Mouse (Mus musculus): ENCODE data around the gene Paics. TPM values are rescaled to one million over a fixed set of nuclear protein-coding genes. Genes with fewer than 3 reads are reported as not detected.
"Not testable (repeated sequence)": the region's sequence is repeated elsewhere in the genome, so short reads cannot be mapped to it uniquely, and the experiment has no call there.

Gene Paics
- polyA plus RNA-seq, 1 experiment from 2014 or later: 378 TPM

DNA sequence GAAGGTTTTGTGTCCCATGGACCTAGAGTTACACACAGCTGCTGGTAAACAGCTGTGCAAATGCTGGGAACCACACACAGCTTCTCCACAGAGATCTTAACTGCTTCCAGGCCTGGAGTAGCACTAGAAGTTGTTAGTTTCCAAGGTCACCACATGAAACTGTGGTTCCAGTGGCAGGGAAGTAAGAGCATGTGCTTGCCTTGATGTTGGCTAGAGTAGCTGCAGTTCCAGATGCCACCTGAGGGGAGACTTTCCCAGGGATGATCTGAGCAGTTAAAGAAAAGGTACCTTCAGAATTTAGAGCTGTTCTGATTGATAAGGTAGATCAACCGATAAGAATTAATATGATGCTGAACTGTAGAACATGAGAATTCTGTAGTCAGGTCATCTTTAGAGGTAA lies 6.8 kb downstream of the Paics start:
- Histone ChIP-seq H3K27me3 (ENCODE audit: control insufficient read depth, insufficient read depth, low read length) (no peaks in the 10 kb centered on the region), H3K36me3 (ENCODE audit: control insufficient read depth, insufficient read depth, low read length) (peaks cover 12% of the 10 kb centered on the region), H3K9me3 (ENCODE audit: control insufficient read depth, low read length) (no peaks in the 10 kb centered on the region), H3K27ac (ENCODE audit: low read depth, low read length) (no peak overlapping the region), H3K4me3 (ENCODE audit: low read depth, low read length) (no peak overlapping the region), H3K4me1 (ENCODE audit: control insufficient read depth, insufficient read depth, low read length) (no peaks in the 10 kb centered on the region; the same call in 1 of the 2 replicates), H3K9ac (ENCODE audit: low read length) (no peak overlapping the region), H3K4me2 (ENCODE audit: low read depth) (no peak overlapping the region)
- WGBS: 100% methylated on average over 1 of the region's 1 CpGs
- ATAC-seq (ENCODE audit: insufficient read depth, low FRiP score, low TSS enrichment) (no peak), DNase-seq (ENCODE audit: low spot score) (no peak)

- H3K4me2 ChIP-seq (ENCODE audit: low read depth): no peak overlapping the region
- H3K9ac ChIP-seq (ENCODE audit: low read length): no peak overlapping the region
- no peaks in the 10 kb centered on the region for H3K9me3 ChIP-seq (ENCODE audit: control insufficient read depth, low read length)
- 89% methylated on average over 5 of the region's 5 CpGs for WGBS
- H3K27me3 ChIP-seq (ENCODE audit: control insufficient read depth, insufficient read depth, low read length): no peaks in the 10 kb centered on the region
- peaks cover 12% of the 10 kb centered on the region for H3K36me3 ChIP-seq (ENCODE audit: control insufficient read depth, insufficient read depth, low read length)
- H3K4me3 ChIP-seq (ENCODE audit: low read depth, low read length): no peak overlapping the region
- no peaks in the 10 kb centered on the region for H3K4me1 ChIP-seq (ENCODE audit: control insufficient read depth, insufficient read depth, low read length)
- no peak overlapping the region for H3K27ac ChIP-seq (ENCODE audit: low read depth, low read length)
- DNase-seq (ENCODE audit: low spot score) (no peak), ATAC-seq (ENCODE audit: insufficient read depth, low FRiP score, low TSS enrichment) (no peak)
These were observed 8.5 kb downstream of the Paics start for GRCm38 (mm10) chr5:76959587-76959986.

DNA sequence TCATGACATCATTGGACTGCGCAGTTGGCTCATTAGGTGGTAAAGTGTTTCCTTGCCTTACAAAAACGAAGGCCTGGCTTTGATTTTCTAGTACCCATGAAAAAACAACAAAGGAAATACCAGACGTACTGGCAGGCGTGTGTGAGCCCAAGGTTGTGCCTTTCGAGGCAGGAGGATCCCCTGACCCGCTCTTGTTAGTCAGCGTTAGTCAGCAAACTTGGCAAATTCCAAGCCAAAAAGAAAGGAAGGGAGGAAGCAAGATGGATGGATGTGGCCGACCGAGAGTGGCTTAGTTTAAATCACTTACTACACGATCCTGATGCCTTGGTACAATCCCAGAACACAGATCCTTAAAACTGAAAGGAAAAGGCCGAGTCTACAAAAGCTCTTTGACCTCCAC lies 11.4 kb downstream of the Paics start:
- H3K4me1 ChIP-seq (ENCODE audit: control insufficient read depth, insufficient read depth, low read length): no peaks in the 10 kb centered on the region
- H3K4me2 ChIP-seq (ENCODE audit: low read depth): no peak overlapping the region
- peaks cover 17% of the 10 kb centered on the region for H3K36me3 ChIP-seq (ENCODE audit: control insufficient read depth, insufficient read depth, low read length)
- WGBS: 77% methylated on average over 11 of the region's 11 CpGs
- DNase-seq (ENCODE audit: low spot score) (no peak), ATAC-seq (ENCODE audit: insufficient read depth, low FRiP score, low TSS enrichment) (no peak)
- H3K27ac ChIP-seq (ENCODE audit: low read depth, low read length): no peak overlapping the region
- H3K27me3 ChIP-seq (ENCODE audit: control insufficient read depth, insufficient read depth, low read length): no peaks in the 10 kb centered on the region
- H3K9me3 ChIP-seq (ENCODE audit: control insufficient read depth, low read length): no peaks in the 10 kb centered on the region
- no peak overlapping the region for H3K4me3 ChIP-seq (ENCODE audit: low read depth, low read length)
- no peak overlapping the region for H3K9ac ChIP-seq (ENCODE audit: low read length)

DNA sequence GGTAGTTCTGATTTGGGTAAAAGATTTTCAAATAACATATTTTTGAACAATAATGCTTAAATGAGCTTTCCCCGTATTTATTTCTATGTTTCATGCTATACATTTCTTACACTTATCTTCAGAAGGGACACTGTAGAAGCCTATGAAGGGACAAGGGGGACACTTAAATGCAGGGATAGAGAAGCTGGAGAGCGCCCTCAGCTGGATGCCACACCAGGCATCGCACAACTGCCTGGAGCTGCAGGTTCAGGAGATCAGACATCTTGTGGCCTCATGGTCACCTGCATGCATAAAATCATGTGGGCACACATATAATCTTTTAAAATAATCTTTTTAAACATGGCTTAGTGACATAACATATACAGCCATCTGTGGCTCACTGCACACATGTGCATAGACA lies 13.5 kb downstream of the Paics start:
- no peaks in the 10 kb centered on the region for H3K4me1 ChIP-seq (ENCODE audit: control insufficient read depth, insufficient read depth, low read length)
- no peak overlapping the region for H3K4me3 ChIP-seq (ENCODE audit: low read depth, low read length)
- no peaks in the 10 kb centered on the region for H3K9me3 ChIP-seq (ENCODE audit: control insufficient read depth, low read length)
- ATAC-seq (ENCODE audit: insufficient read depth, low FRiP score, low TSS enrichment) (no peak), DNase-seq (ENCODE audit: low spot score) (no peak)
- peaks cover 13% of the 10 kb centered on the region for H3K36me3 ChIP-seq (ENCODE audit: control insufficient read depth, insufficient read depth, low read length)
- no peak overlapping the region for H3K9ac ChIP-seq (ENCODE audit: low read length)
- H3K27ac ChIP-seq (ENCODE audit: low read depth, low read length): no peak overlapping the region
- no peaks in the 10 kb centered on the region for H3K27me3 ChIP-seq (ENCODE audit: control insufficient read depth, insufficient read depth, low read length)
- WGBS: 94% methylated on average over 3 of the region's 3 CpGs
- no peak overlapping the region for H3K4me2 ChIP-seq (ENCODE audit: low read depth)

GRCm38 (mm10) chr5:76969250-76969649 lies 18.1 kb downstream of the Paics start:
- Histone ChIP-seq H3K9ac (ENCODE audit: low read length) (no peak overlapping the region), H3K27ac (ENCODE audit: low read depth, low read length) (no peak overlapping the region), H3K4me3 (ENCODE audit: low read depth, low read length) (no peak overlapping the region), H3K27me3 (ENCODE audit: control insufficient read depth, insufficient read depth, low read length) (no peaks in the 10 kb centered on the region), H3K4me2 (ENCODE audit: low read depth) (no peak overlapping the region), H3K36me3 (ENCODE audit: control insufficient read depth, insufficient read depth, low read length) (peaks cover 11% of the 10 kb centered on the region), H3K9me3 (ENCODE audit: control insufficient read depth, low read length) (no peaks in the 10 kb centered on the region), H3K4me1 (ENCODE audit: control insufficient read depth, insufficient read depth, low read length) (0 out of 2 replicates have a peak, but pooled peaks cover 4% of the 10 kb centered on the region)
- ATAC-seq (ENCODE audit: insufficient read depth, low FRiP score, low TSS enrichment) (no peak), DNase-seq (ENCODE audit: low spot score) (no peak)
- WGBS: 89% methylated on average over 5 of the region's 5 CpGs

DNA sequence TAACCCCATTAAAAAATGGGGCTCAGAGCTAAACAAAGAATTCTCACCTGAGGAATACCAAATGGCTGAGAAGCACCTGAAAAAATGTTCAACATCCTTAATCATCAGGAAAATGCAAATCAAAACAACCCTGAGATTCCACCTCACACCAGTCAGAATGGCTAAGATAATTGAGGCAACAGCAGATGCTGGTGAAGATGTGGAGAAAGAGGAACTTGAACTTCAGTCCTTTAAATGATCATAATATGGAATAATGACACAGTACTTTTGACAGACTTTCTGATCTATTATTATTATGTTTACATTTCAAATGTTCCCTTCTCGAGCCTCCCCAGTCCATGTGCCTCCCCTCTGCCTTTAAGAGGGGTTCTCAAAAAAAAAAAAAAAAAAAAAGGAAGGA lies 20.0 kb downstream of the Paics start:
- not testable (repeated sequence) for DNase-seq (ENCODE audit: low spot score); H3K4me3 ChIP-seq (ENCODE audit: low read depth, low read length); H3K36me3 ChIP-seq (ENCODE audit: control insufficient read depth, insufficient read depth, low read length); H3K9ac ChIP-seq (ENCODE audit: low read length); H3K27me3 ChIP-seq (ENCODE audit: control insufficient read depth, insufficient read depth, low read length); ATAC-seq (ENCODE audit: insufficient read depth, low FRiP score, low TSS enrichment); H3K4me1 ChIP-seq (ENCODE audit: control insufficient read depth, insufficient read depth, low read length); H3K4me2 ChIP-seq (ENCODE audit: low read depth); H3K27ac ChIP-seq (ENCODE audit: low read depth, low read length); H3K9me3 ChIP-seq (ENCODE audit: control insufficient read depth, low read length)
- WGBS: 80% methylated on average over 1 of the region's 1 CpGs

- ATAC-seq (ENCODE audit: insufficient read depth, low FRiP score, low TSS enrichment): no peak
- 68% methylated on average over 3 of the region's 3 CpGs for WGBS
- 0 out of 2 replicates have a peak, but pooled peaks cover 6% of the 10 kb centered on the region for H3K4me1 ChIP-seq (ENCODE audit: control insufficient read depth, insufficient read depth, low read length)
- no peak overlapping the region for H3K27ac ChIP-seq (ENCODE audit: low read depth, low read length)
- H3K4me3 ChIP-seq (ENCODE audit: low read depth, low read length): no peak overlapping the region
- H3K27me3 ChIP-seq (ENCODE audit: control insufficient read depth, insufficient read depth, low read length): no peaks in the 10 kb centered on the region
- no peak overlapping the region for H3K9ac ChIP-seq (ENCODE audit: low read length)
- peak overlapping the region; percentile 92 for H3K4me2 ChIP-seq (ENCODE audit: low read depth)
- peaks cover 5% of the 10 kb centered on the region; the same call in 1 of the 2 replicates for H3K36me3 ChIP-seq (ENCODE audit: control insufficient read depth, insufficient read depth, low read length)
- no peaks in the 10 kb centered on the region for H3K9me3 ChIP-seq (ENCODE audit: control insufficient read depth, low read length)
- no peak for DNase-seq (ENCODE audit: low spot score)
These were observed 22.4 kb downstream of the Paics start for GRCm38 (mm10) chr5:76973488-76973887.

GRCm38 (mm10) chr5:76974207-76974553 lies 23.1 kb downstream of the Paics start:
- Histone ChIP-seq H3K4me3 (ENCODE audit: low read depth, low read length) (peak overlapping the region; percentile 91), H3K4me2 (ENCODE audit: low read depth) (peak overlapping the region; percentile 92), H3K9me3 (ENCODE audit: control insufficient read depth, low read length) (no peaks in the 10 kb centered on the region), H3K27ac (ENCODE audit: low read depth, low read length) (no peak overlapping the region), H3K27me3 (ENCODE audit: control insufficient read depth, insufficient read depth, low read length) (no peaks in the 10 kb centered on the region), H3K4me1 (ENCODE audit: control insufficient read depth, insufficient read depth, low read length) (0 out of 2 replicates have a peak, but pooled peaks cover 6% of the 10 kb centered on the region), H3K36me3 (ENCODE audit: control insufficient read depth, insufficient read depth, low read length) (peaks cover 5% of the 10 kb centered on the region; the same call in 1 of the 2 replicates), H3K9ac (ENCODE audit: low read length) (peak overlapping the region; percentile 86)
- ATAC-seq (ENCODE audit: insufficient read depth, low FRiP score, low TSS enrichment): peak; percentile 8; the same call in 1 of the 2 replicates
- WGBS: 3% methylated on average over 17 of the region's 17 CpGs
- no peak for DNase-seq (ENCODE audit: low spot score)

DNA sequence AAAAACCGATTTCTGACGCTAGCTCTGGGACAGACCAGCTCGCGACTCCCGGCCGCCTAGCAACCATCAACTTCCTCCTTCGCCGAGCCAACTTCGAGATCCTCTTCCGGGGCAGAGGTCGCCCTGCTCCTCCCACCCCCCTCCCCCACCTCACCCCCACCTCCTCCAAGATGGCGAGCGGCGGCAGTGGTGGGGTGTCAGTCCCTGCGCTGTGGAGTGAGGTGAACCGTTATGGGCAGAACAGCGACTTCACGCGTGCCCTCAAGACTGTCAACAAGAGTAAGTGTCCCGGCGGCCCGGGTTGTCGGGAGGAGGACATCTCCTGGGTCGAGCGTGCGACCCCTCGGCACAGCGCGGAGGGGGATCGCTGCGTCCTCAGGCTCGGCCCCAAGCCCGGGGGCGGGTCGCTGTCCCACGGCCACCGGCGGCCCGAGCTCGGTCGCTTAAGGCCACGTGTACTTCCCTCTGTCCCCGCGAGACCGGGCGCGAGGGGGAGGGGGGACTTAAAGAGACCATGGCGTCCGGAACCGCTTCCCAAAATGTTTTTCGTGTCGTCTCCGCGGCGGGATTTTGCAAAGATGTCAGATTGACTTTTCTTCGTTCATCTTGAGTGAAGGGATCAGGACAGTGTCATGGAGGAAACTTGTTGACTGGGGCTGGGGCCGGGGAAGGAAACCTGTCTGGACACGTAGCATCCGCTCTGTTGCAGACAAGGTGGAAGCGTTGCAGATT lies 23.6 kb downstream of the Paics start, which contains the start of gene Srp72:
Gene Srp72 (plus strand): TSS at position 130 of the 732 bp plus-strand sequence.
- H3K27ac ChIP-seq (ENCODE audit: low read depth, low read length): peak within 1 kb of the TSS; percentile 75
- 0 out of 2 replicates have a peak, but pooled peaks cover 6% of the 10 kb centered on the region for H3K4me1 ChIP-seq (ENCODE audit: control insufficient read depth, insufficient read depth, low read length)
- peak; percentile 90 for DNase-seq (ENCODE audit: low spot score)
- H3K4me2 ChIP-seq (ENCODE audit: low read depth): peak within 1 kb of the TSS; percentile 92
- H3K9ac ChIP-seq (ENCODE audit: low read length): peak within 1 kb of the TSS; percentile 86
- WGBS: under 1% methylated on average over 59 of the region's 60 CpGs
- no peaks in the 10 kb centered on the region for H3K9me3 ChIP-seq (ENCODE audit: control insufficient read depth, low read length)
- ATAC-seq (ENCODE audit: insufficient read depth, low FRiP score, low TSS enrichment): peak; percentile 87
- no peaks in the 10 kb centered on the region for H3K27me3 ChIP-seq (ENCODE audit: control insufficient read depth, insufficient read depth, low read length)
- peaks cover 8% of the 10 kb centered on the region for H3K36me3 ChIP-seq (ENCODE audit: control insufficient read depth, insufficient read depth, low read length)
- peak within 1 kb of the TSS; percentile 91 for H3K4me3 ChIP-seq (ENCODE audit: low read depth, low read length)

Measured in neural tube, embryonic 11.5 days (tissue).